Comparison of ENCODE assay signal across 9 mouse cellular contexts in genomic region chr11:68902367-68902766, GRCm38 (mm10). TPM values are rescaled to one million over a fixed set of nuclear protein-coding genes. Genes with fewer than 3 reads are reported as not detected.
DNase-seq lines count a peak whose midpoint lies in the region; ATAC-seq and TF ChIP-seq lines count a peak whose summit lies in the region.
"Had no signal": no experiment of that assay in that cellular context is flagged by ENCODE, and none has a peak within 500 bp of the region (broad histone marks: within the 10 kb centered on the region; RNA-seq: fewer than 3 reads in every experiment).

No protein-coding gene starts in this region.

- peaks cover 3% of the 10 kb centered on the region; the same call in 1 of the 2 replicates for H3K4me1 ChIP-seq in lung, embryonic 14.5 days (ENCODE audit: insufficient read depth)
- no peaks in the 10 kb centered on the region; the same call in 1 of the 2 replicates for H3K4me1 ChIP-seq in embryonic facial prominence, embryonic 14.5 days (ENCODE audit: control insufficient read depth, insufficient read depth, low read length)
- H3K4me1 ChIP-seq in limb, embryonic 10.5 days, result peaks cover 15% of the 10 kb centered on the region
- H3K4me1 ChIP-seq in neural tube, embryonic 15.5 days, result peaks cover 20% of the 10 kb centered on the region

- H3K4me3 ChIP-seq in lung, embryonic 14.5 days (ENCODE audit: low read depth, low read length), result peak overlapping the region; percentile 96
- H3K4me3 ChIP-seq in embryonic facial prominence, embryonic 14.5 days (ENCODE audit: low read depth, low read length), result peak overlapping the region; percentile 58
- peak overlapping the region; percentile 96 for H3K4me3 ChIP-seq in limb, embryonic 10.5 days
- peak overlapping the region; percentile 93 for H3K4me3 ChIP-seq in neural tube, embryonic 15.5 days (replicated peaks)

- ATAC-seq in lung, embryonic 14.5 days (ENCODE audit: insufficient read depth), result no peak
- no peak for ATAC-seq in embryonic facial prominence, embryonic 14.5 days (ENCODE audit: low read depth)
- ATAC-seq in neural tube, embryonic 15.5 days (ENCODE audit: low FRiP score), result no peak
- ATAC-seq in erythroid progenitor cell, adult 5-6 weeks (replicated peaks; ENCODE audit: low FRiP score, poor library complexity, severe bottlenecking), result no peak

- H3K27me3 ChIP-seq in lung, embryonic 14.5 days (ENCODE audit: insufficient read depth, low read length), result no peaks in the 10 kb centered on the region
- no peaks in the 10 kb centered on the region for H3K27me3 ChIP-seq in embryonic facial prominence, embryonic 14.5 days (replicated peaks; ENCODE audit: control insufficient read depth, insufficient read depth, low read length)
- 0 out of 2 replicates have a peak, but pooled peaks cover 6% of the 10 kb centered on the region for H3K27me3 ChIP-seq in limb, embryonic 10.5 days (ENCODE audit: low read depth, poor library complexity, severe bottlenecking)
- 0 out of 2 replicates have a peak, but pooled peaks cover 4% of the 10 kb centered on the region for H3K27me3 ChIP-seq in neural tube, embryonic 15.5 days (replicated peaks)

- H3K9ac ChIP-seq in lung, embryonic 14.5 days, result peak overlapping the region; percentile 99
- peak overlapping the region; percentile 99 for H3K9ac ChIP-seq in embryonic facial prominence, embryonic 14.5 days (ENCODE audit: low read depth, low read length)
- peak overlapping the region; percentile 96 for H3K9ac ChIP-seq in neural tube, embryonic 15.5 days (replicated peaks)

- H3K36me3 ChIP-seq in lung, embryonic 14.5 days (ENCODE audit: insufficient read depth), result peaks cover 47% of the 10 kb centered on the region
- peaks cover 38% of the 10 kb centered on the region for H3K36me3 ChIP-seq in embryonic facial prominence, embryonic 14.5 days (ENCODE audit: control insufficient read depth, insufficient read depth, low read length)
- H3K36me3 ChIP-seq in limb, embryonic 10.5 days, result peaks cover 51% of the 10 kb centered on the region
- peaks cover 42% of the 10 kb centered on the region for H3K36me3 ChIP-seq in neural tube, embryonic 15.5 days

- no peak for DNase-seq in lung, embryonic 14.5 days
- no peak for DNase-seq in lung, postnatal 4 days
- no peak for DNase-seq in embryonic facial prominence, embryonic 14.5 days (ENCODE audit: low spot score)
- no peak for DNase-seq in limb, embryonic 10.5 days (ENCODE audit: low spot score)
- DNase-seq in cerebellum, postnatal 25 days, result no peak
- DNase-seq in gastrocnemius, postnatal 10 days, result no peak
- DNase-seq: kidney, postnatal 4 days had no signal

- TF ChIP-seq CTCF in lung, embryonic 14.5 days (IDR thresholded peaks at IDR 0.05; ENCODE audit: low read depth), result no peak

- WGBS in lung, embryonic 14.5 days, result 3% methylated on average over 11 of the region's 11 CpGs
- 5% methylated on average over 11 of the region's 11 CpGs for whole genome bisulfite sequencing in embryonic facial prominence, embryonic 14.5 days
- 5% methylated on average over 11 of the region's 11 CpGs for WGBS in limb, embryonic 10.5 days
- WGBS in neural tube, embryonic 15.5 days, result 2% methylated on average over 11 of the region's 11 CpGs

- no peaks in the 10 kb centered on the region for H3K9me3 ChIP-seq in lung, embryonic 14.5 days (ENCODE audit: low read depth, low read length)
- H3K9me3 ChIP-seq in embryonic facial prominence, embryonic 14.5 days (ENCODE audit: control insufficient read depth, low read length), result no peaks in the 10 kb centered on the region
- no peaks in the 10 kb centered on the region for H3K9me3 ChIP-seq in limb, embryonic 10.5 days (replicated peaks)
- H3K9me3 ChIP-seq in neural tube, embryonic 15.5 days (replicated peaks), result no peaks in the 10 kb centered on the region

- H3K27ac ChIP-seq in lung, embryonic 14.5 days (ENCODE audit: low read depth), result peak overlapping the region; percentile 88
- no peak overlapping the region for H3K27ac ChIP-seq in embryonic facial prominence, embryonic 14.5 days (replicated peaks; ENCODE audit: low read depth, low read length)
- peak overlapping the region; percentile 99 for H3K27ac ChIP-seq in limb, embryonic 10.5 days
- H3K27ac ChIP-seq in neural tube, embryonic 15.5 days (replicated peaks), result no peak overlapping the region

- H3K4me2 ChIP-seq in lung, embryonic 14.5 days, result peak overlapping the region; percentile 79
- H3K4me2 ChIP-seq in embryonic facial prominence, embryonic 14.5 days (ENCODE audit: low read depth, low read length), result peak overlapping the region; percentile 58
- H3K4me2 ChIP-seq in neural tube, embryonic 15.5 days, result peak overlapping the region; percentile 80

RNA-seq across cellular contexts. Expression of gene Rpl26, which starts 1.0 kb away (rescaled TPM):
- polyA plus RNA-seq in lung, embryonic 14.5 days (2014; fragmentation: Nextera tagmentation; extraction: Ambion mirVana), result 1,103 and 1,167 TPM in 2 replicates
- 1,088 and 1,233 TPM in 2 replicates for polyA plus RNA-seq in embryonic facial prominence, embryonic 14.5 days (2014; fragmentation: Nextera tagmentation; extraction: Ambion mirVana)
- polyA plus RNA-seq in limb, embryonic 10.5 days (2016; fragmentation: Nextera tagmentation; extraction: Ambion mirVana), result 1,058 and 1,266 TPM in 2 replicates
- polyA plus RNA-seq in neural tube, embryonic 15.5 days (2015; fragmentation: Nextera tagmentation; extraction: Ambion mirVana), result 597 and 626 TPM in 2 replicates
- total RNA-seq in erythroid progenitor cell, adult 5-6 weeks (2015; ENCODE audit: low replicate concordance), result 896 and 989 TPM in 2 replicates
- total RNA-seq in erythroid progenitor cell, adult 5-6 weeks (2017; ENCODE audit: low replicate concordance), result 751 and 992 TPM in 2 replicates
- 1,000 to 10,000 TPM in 1 of 2 experiments, 100 to 1,000 TPM in 1; 992 to 1,013 TPM for total RNA-seq in gastrocnemius, postnatal 10 days (2021)

RNA-seq across cellular contexts. Expression of gene Rnf222, which starts 14.0 kb away (rescaled TPM):
- 0.07 and 0.11 TPM in 2 replicates for polyA plus RNA-seq in lung, embryonic 14.5 days (2014; fragmentation: Nextera tagmentation; extraction: Ambion mirVana)
- polyA plus RNA-seq in embryonic facial prominence, embryonic 14.5 days (2014; fragmentation: Nextera tagmentation; extraction: Ambion mirVana), result 0.17 and 0.45 TPM in 2 replicates
- 0.04 and 0.09 TPM in 2 replicates for polyA plus RNA-seq in limb, embryonic 10.5 days (2016; fragmentation: Nextera tagmentation; extraction: Ambion mirVana)
- not detected in 2 replicates for polyA plus RNA-seq in neural tube, embryonic 15.5 days (2015; fragmentation: Nextera tagmentation; extraction: Ambion mirVana)
- not detected in 2 replicates for total RNA-seq in erythroid progenitor cell, adult 5-6 weeks (2015; ENCODE audit: low replicate concordance)
- not detected in 2 replicates for total RNA-seq in erythroid progenitor cell, adult 5-6 weeks (2017; ENCODE audit: low replicate concordance)
- not detected for total RNA-seq in gastrocnemius, postnatal 10 days (2021)

RNA-seq across cellular contexts. Expression of gene Odf4, which starts 24.5 kb away (rescaled TPM):
- polyA plus RNA-seq in lung, embryonic 14.5 days (2014; fragmentation: Nextera tagmentation; extraction: Ambion mirVana), result not detected in 2 replicates
- not detected in 2 replicates for polyA plus RNA-seq in embryonic facial prominence, embryonic 14.5 days (2014; fragmentation: Nextera tagmentation; extraction: Ambion mirVana)
- polyA plus RNA-seq in limb, embryonic 10.5 days (2016; fragmentation: Nextera tagmentation; extraction: Ambion mirVana), result not detected in 2 replicates
- polyA plus RNA-seq in neural tube, embryonic 15.5 days (2015; fragmentation: Nextera tagmentation; extraction: Ambion mirVana), result 0.64 and 1.3 TPM in 2 replicates
- total RNA-seq in erythroid progenitor cell, adult 5-6 weeks (2015; ENCODE audit: low replicate concordance), result not detected in 2 replicates
- not detected in 2 replicates for total RNA-seq in erythroid progenitor cell, adult 5-6 weeks (2017; ENCODE audit: low replicate concordance)
- not detected for total RNA-seq in gastrocnemius, postnatal 10 days (2021)

RNA-seq across cellular contexts. Expression of gene Ndel1, which starts 30.7 kb away (rescaled TPM):
- 63.1 and 67.6 TPM in 2 replicates for polyA plus RNA-seq in lung, embryonic 14.5 days (2014; fragmentation: Nextera tagmentation; extraction: Ambion mirVana)
- polyA plus RNA-seq in embryonic facial prominence, embryonic 14.5 days (2014; fragmentation: Nextera tagmentation; extraction: Ambion mirVana), result 90.0 and 95.4 TPM in 2 replicates
- polyA plus RNA-seq in limb, embryonic 10.5 days (2016; fragmentation: Nextera tagmentation; extraction: Ambion mirVana), result 52.6 and 61.8 TPM in 2 replicates
- 111 and 115 TPM in 2 replicates for polyA plus RNA-seq in neural tube, embryonic 15.5 days (2015; fragmentation: Nextera tagmentation; extraction: Ambion mirVana)
- total RNA-seq in erythroid progenitor cell, adult 5-6 weeks (2015; ENCODE audit: low replicate concordance), result 21.6 and 40.7 TPM in 2 replicates
- total RNA-seq in erythroid progenitor cell, adult 5-6 weeks (2017; ENCODE audit: low replicate concordance), result 60.1 and 74.4 TPM in 2 replicates
- total RNA-seq in gastrocnemius, postnatal 10 days (2021), result 10 to 100 TPM; 58.3 to 68.8 TPM

RNA-seq across cellular contexts. Expression of gene Arhgef15, which starts 54.9 kb away (rescaled TPM):
- 21.6 and 23.9 TPM in 2 replicates for polyA plus RNA-seq in lung, embryonic 14.5 days (2014; fragmentation: Nextera tagmentation; extraction: Ambion mirVana)
- polyA plus RNA-seq in embryonic facial prominence, embryonic 14.5 days (2014; fragmentation: Nextera tagmentation; extraction: Ambion mirVana), result 7.3 and 8.9 TPM in 2 replicates
- polyA plus RNA-seq in limb, embryonic 10.5 days (2016; fragmentation: Nextera tagmentation; extraction: Ambion mirVana), result 8.0 and 9.0 TPM in 2 replicates
- polyA plus RNA-seq in neural tube, embryonic 15.5 days (2015; fragmentation: Nextera tagmentation; extraction: Ambion mirVana), result 23.2 and 27.3 TPM in 2 replicates
- not detected in 2 replicates for total RNA-seq in erythroid progenitor cell, adult 5-6 weeks (2015; ENCODE audit: low replicate concordance)
- total RNA-seq in erythroid progenitor cell, adult 5-6 weeks (2017; ENCODE audit: low replicate concordance), result not detected in 2 replicates
- total RNA-seq in gastrocnemius, postnatal 10 days (2021), result 10 to 100 TPM; 13.0 to 17.1 TPM

Comparison
In these comparisons a context has a peak if more than half of its experiments do, and no peak if none do; other contexts are left out.
1. H3K27ac ChIP-seq: peak in lung, embryonic 14.5 days (single experiment) and limb, embryonic 10.5 days (single experiment); none in embryonic facial prominence, embryonic 14.5 days (single experiment) and neural tube, embryonic 15.5 days (single experiment).
2. Peak in every context shown above with its lines, with median percentiles within 50 percentile points of each other: H3K4me2 ChIP-seq, H3K4me3 ChIP-seq and H3K9ac ChIP-seq.